In genomic region chr5:89411536-89411935, GRCm38 (mm10) we compare ENCODE assay signal across 27 mouse cellular contexts. TPM values are rescaled to one million over a fixed set of nuclear protein-coding genes. Genes with fewer than 3 reads are reported as not detected.
A peak's percentile ranks its signal among the peaks of the same experiment; 100 is the strongest.
DNase-seq lines count a peak whose midpoint lies in the region; ATAC-seq and TF ChIP-seq lines count a peak whose summit lies in the region.
"Had no signal": no experiment of that assay in that cellular context is flagged by ENCODE, and none has a peak within 500 bp of the region (broad histone marks: within the 10 kb centered on the region; RNA-seq: fewer than 3 reads in every experiment).

No protein-coding gene starts in this region.

- ATAC-seq in embryonic facial prominence, embryonic 14.5 days (ENCODE audit: low read depth): no peak
- ATAC-seq in intestine, postnatal 0 days: no peak
- no peak for ATAC-seq in intestine, embryonic 16.5 days
- ATAC-seq in midbrain, embryonic 16.5 days: 0 out of 2 replicates have a peak, but pooled peaks have one; percentile 54
- no peak for ATAC-seq in midbrain, embryonic 13.5 days
- ATAC-seq: CD4-positive, CD25-positive, alpha-beta regulatory T cell, adult 4 months had no signal

- H3K9ac ChIP-seq in embryonic facial prominence, embryonic 14.5 days (ENCODE audit: low read depth, low read length): no peak overlapping the region
- H3K9ac ChIP-seq in intestine, postnatal 0 days (ENCODE audit: low read depth, low read length): no peak overlapping the region
- H3K9ac ChIP-seq in intestine, embryonic 16.5 days (ENCODE audit: low read depth, low read length): no peak overlapping the region
- no peak overlapping the region for H3K9ac ChIP-seq in midbrain, embryonic 16.5 days (ENCODE audit: low read depth, low read length)
- no peak overlapping the region for H3K9ac ChIP-seq in midbrain, embryonic 13.5 days (replicated peaks)
- H3K9ac ChIP-seq: heart, embryonic 13.5 days; limb, embryonic 12.5 days; liver, embryonic 13.5 days; lung, embryonic 15.5 days had no signal

- no peaks in the 10 kb centered on the region for H3K27me3 ChIP-seq in embryonic facial prominence, embryonic 14.5 days (replicated peaks; ENCODE audit: control insufficient read depth, insufficient read depth, low read length)
- H3K27me3 ChIP-seq in embryonic facial prominence, embryonic 10.5 days (replicated peaks; ENCODE audit: low read depth, poor library complexity, severe bottlenecking): no peaks in the 10 kb centered on the region
- H3K27me3 ChIP-seq in intestine, postnatal 0 days (replicated peaks; ENCODE audit: control insufficient read depth, insufficient read depth, low read length): no peaks in the 10 kb centered on the region
- no peaks in the 10 kb centered on the region for H3K27me3 ChIP-seq in intestine, embryonic 16.5 days (replicated peaks; ENCODE audit: control insufficient read depth, insufficient read depth, low read length)
- no peaks in the 10 kb centered on the region for H3K27me3 ChIP-seq in midbrain, embryonic 16.5 days (ENCODE audit: control insufficient read depth, insufficient read depth, low read depth, low read length)
- H3K27me3 ChIP-seq in midbrain, embryonic 13.5 days: no peaks in the 10 kb centered on the region
- H3K27me3 ChIP-seq: heart, embryonic 13.5 days; limb, embryonic 12.5 days; liver, embryonic 13.5 days; lung, embryonic 15.5 days had no signal

- no peaks in the 10 kb centered on the region for H3K9me3 ChIP-seq in embryonic facial prominence, embryonic 14.5 days (ENCODE audit: control insufficient read depth, low read length)
- no peaks in the 10 kb centered on the region for H3K9me3 ChIP-seq in embryonic facial prominence, embryonic 10.5 days
- H3K9me3 ChIP-seq in intestine, postnatal 0 days (ENCODE audit: control insufficient read depth): no peaks in the 10 kb centered on the region
- no peaks in the 10 kb centered on the region for H3K9me3 ChIP-seq in intestine, embryonic 16.5 days (ENCODE audit: control insufficient read depth, low read length)
- no peaks in the 10 kb centered on the region for H3K9me3 ChIP-seq in midbrain, embryonic 16.5 days (replicated peaks; ENCODE audit: control insufficient read depth, low read length, poor library complexity, severe bottlenecking)
- no peaks in the 10 kb centered on the region for H3K9me3 ChIP-seq in midbrain, embryonic 13.5 days
- H3K9me3 ChIP-seq: heart, embryonic 13.5 days; limb, embryonic 12.5 days; liver, embryonic 13.5 days; lung, embryonic 15.5 days had no signal

- no peak overlapping the region for H3K4me3 ChIP-seq in embryonic facial prominence, embryonic 14.5 days (ENCODE audit: low read depth, low read length)
- H3K4me3 ChIP-seq in embryonic facial prominence, embryonic 10.5 days: no peak overlapping the region
- no peak overlapping the region for H3K4me3 ChIP-seq in intestine, postnatal 0 days (ENCODE audit: low read depth, low read length)
- no peak overlapping the region for H3K4me3 ChIP-seq in intestine, embryonic 16.5 days (ENCODE audit: low read length)
- H3K4me3 ChIP-seq in midbrain, embryonic 16.5 days (ENCODE audit: low read depth, low read length): no peak overlapping the region
- H3K4me3 ChIP-seq in midbrain, embryonic 13.5 days (replicated peaks): no peak overlapping the region
- H3K4me3 ChIP-seq in gastrocnemius, adult 2 months: no peak overlapping the region
- H3K4me3 ChIP-seq: heart, embryonic 13.5 days; limb, embryonic 12.5 days; liver, embryonic 13.5 days; lung, embryonic 15.5 days had no signal

- no peak overlapping the region for H3K4me2 ChIP-seq in embryonic facial prominence, embryonic 14.5 days (ENCODE audit: low read depth, low read length)
- H3K4me2 ChIP-seq in intestine, postnatal 0 days (replicated peaks; ENCODE audit: low read depth): no peak overlapping the region
- no peak overlapping the region for H3K4me2 ChIP-seq in intestine, embryonic 16.5 days (ENCODE audit: low read depth, low read length)
- H3K4me2 ChIP-seq in midbrain, embryonic 16.5 days (ENCODE audit: low read length): no peak overlapping the region
- no peak overlapping the region for H3K4me2 ChIP-seq in midbrain, embryonic 13.5 days (replicated peaks)
- H3K4me2 ChIP-seq: heart, embryonic 13.5 days; limb, embryonic 12.5 days; liver, embryonic 13.5 days; lung, embryonic 15.5 days had no signal

- no peaks in the 10 kb centered on the region for H3K4me1 ChIP-seq in embryonic facial prominence, embryonic 14.5 days (ENCODE audit: control insufficient read depth, insufficient read depth, low read length)
- peaks cover 4% of the 10 kb centered on the region; the same call in 1 of the 2 replicates for H3K4me1 ChIP-seq in embryonic facial prominence, embryonic 10.5 days
- H3K4me1 ChIP-seq in intestine, postnatal 0 days (replicated peaks; ENCODE audit: control insufficient read depth, insufficient read depth, low read length): no peaks in the 10 kb centered on the region
- H3K4me1 ChIP-seq in intestine, embryonic 16.5 days (ENCODE audit: control insufficient read depth, insufficient read depth, low read length): no peaks in the 10 kb centered on the region
- no peaks in the 10 kb centered on the region for H3K4me1 ChIP-seq in midbrain, embryonic 16.5 days (ENCODE audit: control insufficient read depth, insufficient read depth, low read length)
- H3K4me1 ChIP-seq in midbrain, embryonic 13.5 days (replicated peaks): no peaks in the 10 kb centered on the region
- H3K4me1 ChIP-seq: heart, embryonic 13.5 days; limb, embryonic 12.5 days; liver, embryonic 13.5 days; lung, embryonic 15.5 days had no signal

- 65% methylated on average over 1 of the region's 1 CpGs for WGBS in embryonic facial prominence, embryonic 14.5 days
- WGBS in embryonic facial prominence, embryonic 10.5 days: 70% methylated on average over 1 of the region's 1 CpGs
- 41% methylated on average over 1 of the region's 1 CpGs for WGBS in intestine, postnatal 0 days
- 39% methylated on average over 1 of the region's 1 CpGs for WGBS in intestine, embryonic 16.5 days
- 62% methylated on average over 1 of the region's 1 CpGs for WGBS in midbrain, embryonic 16.5 days
- WGBS in midbrain, embryonic 13.5 days: 66% methylated on average over 1 of the region's 1 CpGs

- intact Hi-C loops in gastrocnemius, adult 2 months (cut with DNase I): no loop called here

- no peak overlapping the region for H3K27ac ChIP-seq in embryonic facial prominence, embryonic 14.5 days (replicated peaks; ENCODE audit: low read depth, low read length)
- H3K27ac ChIP-seq in embryonic facial prominence, embryonic 10.5 days (replicated peaks): no peak overlapping the region
- H3K27ac ChIP-seq in intestine, postnatal 0 days (ENCODE audit: low read depth, low read length): no peak overlapping the region
- H3K27ac ChIP-seq in intestine, embryonic 16.5 days (ENCODE audit: low read length): no peak overlapping the region
- no peak overlapping the region for H3K27ac ChIP-seq in midbrain, embryonic 16.5 days (ENCODE audit: low read length)
- no peak overlapping the region for H3K27ac ChIP-seq in midbrain, embryonic 13.5 days
- no peak overlapping the region for H3K27ac ChIP-seq in gastrocnemius, adult 2 months
- H3K27ac ChIP-seq: heart, embryonic 13.5 days; limb, embryonic 12.5 days; liver, embryonic 13.5 days; lung, embryonic 15.5 days had no signal

- DNase-seq in embryonic facial prominence, embryonic 14.5 days (ENCODE audit: low spot score): peak; percentile 11
- no peak for DNase-seq in embryonic facial prominence, embryonic 10.5 days (ENCODE audit: low spot score)
- peak; percentile 35 for DNase-seq in telencephalon, adult 2 months (ENCODE audit: low read depth, low spot score)
- DNase-seq in gastrocnemius, adult 2 months: no peak
- DNase-seq: adrenal gland, postnatal 14 days; cerebellum, adult 18-20 months; cerebellum, postnatal 25 days; gastrocnemius, postnatal 10 days; kidney, adult 8-10 months; kidney, postnatal 36 days; liver, embryonic 13.5 days; thymus, postnatal 25 days had no signal

- no peaks in the 10 kb centered on the region for H3K36me3 ChIP-seq in embryonic facial prominence, embryonic 14.5 days (ENCODE audit: control insufficient read depth, insufficient read depth, low read length)
- no peaks in the 10 kb centered on the region for H3K36me3 ChIP-seq in embryonic facial prominence, embryonic 10.5 days (replicated peaks)
- H3K36me3 ChIP-seq in intestine, postnatal 0 days (ENCODE audit: control insufficient read depth, insufficient read depth): no peaks in the 10 kb centered on the region
- H3K36me3 ChIP-seq in intestine, embryonic 16.5 days (ENCODE audit: control insufficient read depth, insufficient read depth, low read length): no peaks in the 10 kb centered on the region
- no peaks in the 10 kb centered on the region for H3K36me3 ChIP-seq in midbrain, embryonic 16.5 days (ENCODE audit: control insufficient read depth, insufficient read depth, low read length)
- no peaks in the 10 kb centered on the region for H3K36me3 ChIP-seq in midbrain, embryonic 13.5 days
- H3K36me3 ChIP-seq: heart, embryonic 13.5 days; limb, embryonic 12.5 days; liver, embryonic 13.5 days; lung, embryonic 15.5 days had no signal

- peak; percentile 43 for TF ChIP-seq CTCF in intestine, postnatal 0 days (IDR thresholded peaks at IDR 0.05; ENCODE audit: low read depth)
- TF ChIP-seq CTCF in gastrocnemius, adult 2 months (IDR thresholded peaks at IDR 0.05): no peak

RNA-seq across cellular contexts. Expression of gene Gc, which starts 46.2 kb away (rescaled TPM):
- not detected in 2 replicates for polyA plus RNA-seq in embryonic facial prominence, embryonic 14.5 days (2014; fragmentation: Nextera tagmentation; extraction: Ambion mirVana)
- not detected in 2 replicates for polyA plus RNA-seq in embryonic facial prominence, embryonic 10.5 days (2016; fragmentation: Nextera tagmentation; extraction: Ambion mirVana)
- 1.6 and 3.0 TPM in 2 replicates for polyA plus RNA-seq in intestine, postnatal 0 days (2015; fragmentation: Nextera tagmentation; extraction: Ambion mirVana)
- 24.4 and 30.7 TPM in 2 replicates for polyA plus RNA-seq in intestine, embryonic 16.5 days (2015; fragmentation: Nextera tagmentation; extraction: Ambion mirVana)
- 0.34 TPM in 1 of 2 replicates, not detected in the other for polyA plus RNA-seq in midbrain, embryonic 16.5 days (2015; fragmentation: Nextera tagmentation; extraction: Ambion mirVana)
- polyA plus RNA-seq in midbrain, embryonic 13.5 days (2015; fragmentation: Nextera tagmentation; extraction: Ambion mirVana): not detected in 2 replicates
- not detected for total RNA-seq in gastrocnemius, adult 2 months (2021)
- total RNA-seq: ES-E14; heart, postnatal 25 days; layer of hippocampus, postnatal 10 days; left cerebral cortex, postnatal 10 days; megakaryocyte progenitor cell, adult 5-6 weeks had no signal
- polyA plus RNA-seq: CD4-positive, CD25-positive, alpha-beta regulatory T cell, adult 4 months; limb, embryonic 12.5 days; neural tube, embryonic 11.5 days; testis, adult 2 months had no signal

Comparison
In these comparisons a context has a peak if more than half of its experiments do, and no peak if none do; other contexts are left out.
1. DNase-seq: peak in embryonic facial prominence, embryonic 14.5 days (single experiment) and telencephalon, adult 2 months (single experiment); none in embryonic facial prominence, embryonic 10.5 days (single experiment) and gastrocnemius, adult 2 months (single experiment).